Mouse (Mus musculus) liver, embryonic 11.5 days (tissue): ENCODE data around the gene Olfr740. TPM values are rescaled to one million over a fixed set of nuclear protein-coding genes. Genes with fewer than 3 reads are reported as not detected.

Experiments used
- ATAC-seq: fragments of 200-750 bp; cut with Nextera tagmentation; replicated peaks from 2 replicates; pipeline ENCODE4 v1.8.0; 2017; ENCODE audit warnings: moderate number of reproducible peaks, mild to moderate bottlenecking, moderate TSS enrichment, moderate library complexity; ENCODE audit not compliant: low FRiP score
- DNase-seq: peaks from one replicate; pipeline ENCODE4 v3.0.0-alpha.2; 2017; ENCODE audit warnings: low spot score
- H3K27ac ChIP-seq: fragments of 300-500 bp; sonication (generic); 2 replicates; pipeline ENCODE4 v1.5.1; 2014; ENCODE audit warnings: mild to moderate bottlenecking, low read depth, low read length, control low read depth
- H3K27me3 ChIP-seq: fragments of 300-500 bp; sonication (generic); replicated peaks from 2 replicates; pipeline ENCODE4 v1.6.1; 2014; ENCODE audit warnings: low read length, mixed read lengths; ENCODE audit not compliant: control insufficient read depth, insufficient read depth
- H3K36me3 ChIP-seq: fragments of 300-500 bp; sonication (generic); 2 replicates; pipeline ENCODE4 v1.6.1; 2014; ENCODE audit warnings: mild to moderate bottlenecking, low read length, moderate library complexity, mixed read lengths; ENCODE audit not compliant: control insufficient read depth, insufficient read depth
- H3K4me1 ChIP-seq: fragments of 300-500 bp; sonication (generic); replicated peaks from 2 replicates; pipeline ENCODE4 v1.6.1; 2014; ENCODE audit warnings: low read length, mixed read lengths; ENCODE audit not compliant: control insufficient read depth, insufficient read depth
- H3K4me2 ChIP-seq: fragments of 300-500 bp; sonication (generic); 2 replicates; pipeline ENCODE4 v1.6.1; 2014; ENCODE audit warnings: mild to moderate bottlenecking, control low read depth, moderate library complexity
- H3K4me3 ChIP-seq: fragments of 300-500 bp; sonication (generic); 2 replicates; pipeline ENCODE4 v1.5.1; 2014; ENCODE audit warnings: low read depth, low read length, control low read depth
- H3K9ac ChIP-seq: fragments of 300-500 bp; sonication (generic); 2 replicates; pipeline ENCODE4 v1.6.1; 2014; ENCODE audit warnings: low read depth, low read length, control low read depth
- H3K9me3 ChIP-seq: fragments of 300-500 bp; sonication (generic); 2 replicates; pipeline ENCODE4 v1.6.1; 2016; ENCODE audit warnings: low read length, inconsistent platforms, mixed read lengths; ENCODE audit not compliant: control insufficient read depth
- WGBS: fragments of 180-500 bp; shearing (Covaris S2); extraction: QIAGEN DNeasy Blood & Tissue Kit; methylation state at CpG from one replicate; pipeline ENCODE4 v1.1.7; 2014; 5-methylcytosine and 5-hydroxymethylcytosine counted together
- polyA plus RNA-seq: library from polyadenylated mRNA; unstranded; fragments of >200 nt; fragmentation: Nextera tagmentation; extraction: Ambion mirVana; gene quantifications from 2 replicates; pipeline ENCODE4 v1.2.1, GENCODE M21; 2014

Olfr740 gene
- polyA plus RNA-seq = not detected in 2 replicates

DNA sequence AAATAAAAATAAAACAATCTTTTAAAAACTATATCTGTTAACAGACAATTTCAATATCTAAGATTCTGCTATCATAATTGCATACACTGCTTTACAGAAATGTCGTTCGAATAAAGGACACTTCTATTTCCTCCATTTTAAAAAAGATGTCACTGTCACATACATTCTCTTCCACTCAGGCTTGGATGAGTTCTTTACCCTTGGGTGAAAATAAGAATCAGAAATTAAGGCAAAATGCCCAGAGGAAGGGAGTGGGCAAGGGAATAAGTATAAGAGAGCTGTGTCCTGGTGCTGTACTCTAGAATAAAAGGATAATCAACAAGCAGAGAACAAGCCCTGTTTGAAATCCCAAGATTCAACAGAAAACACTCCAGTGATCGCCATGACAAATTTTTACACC, at the start of gene Olfr740:
Gene Olfr740, plus strand, starts transcription at position 301 of the 400 bp plus-strand sequence.
- Histone ChIP-seq H3K9me3 (no peaks in the 10 kb centered on the region), H3K27ac (no peak within 1 kb of the TSS), H3K9ac (no peak within 1 kb of the TSS), H3K27me3 (no peaks in the 10 kb centered on the region), H3K4me2 (no peak within 1 kb of the TSS), H3K4me1 (no peaks in the 10 kb centered on the region), H3K4me3 (no peak within 1 kb of the TSS), H3K36me3 (no peaks in the 10 kb centered on the region)
- 70% methylated on average over 3 of the region's 3 CpGs for WGBS
- DNase-seq (no peak), ATAC-seq (no peak)

DNA sequence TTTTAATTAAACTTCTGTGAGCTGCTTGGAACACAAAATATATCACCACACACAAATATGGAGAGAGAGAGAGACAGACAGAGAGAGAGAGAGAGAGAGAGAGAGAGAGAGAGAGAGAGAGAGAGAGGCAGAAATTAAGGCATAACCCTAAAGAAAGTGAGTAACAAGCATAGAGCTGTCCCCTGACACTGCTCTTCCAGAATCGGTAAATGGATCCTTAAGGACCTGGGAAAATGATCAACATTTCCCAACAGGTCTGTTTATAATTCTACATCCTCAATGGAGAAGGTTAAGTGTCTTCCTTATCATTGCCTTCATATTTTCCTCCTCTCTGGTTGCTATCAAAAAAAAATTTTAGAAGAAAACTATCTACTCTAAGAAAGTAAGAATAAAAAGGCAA, 38.1 kb upstream of the Olfr740 start, which contains the start of gene Olfr738:
Gene Olfr738, plus strand, starts transcription at position 301 of the 400 bp plus-strand sequence.
- Histone ChIP-seq H3K9me3 (no peaks in the 10 kb centered on the region), H3K9ac (no peak within 1 kb of the TSS), H3K36me3 (no peaks in the 10 kb centered on the region), H3K4me2 (no peak within 1 kb of the TSS), H3K4me3 (no peak within 1 kb of the TSS), H3K27me3 (no peaks in the 10 kb centered on the region), H3K27ac (no peak within 1 kb of the TSS), H3K4me1 (no peaks in the 10 kb centered on the region)
- 73% methylated on average over 1 of the region's 1 CpGs for WGBS
- DNase-seq (no peak), ATAC-seq (no peak)

DNA sequence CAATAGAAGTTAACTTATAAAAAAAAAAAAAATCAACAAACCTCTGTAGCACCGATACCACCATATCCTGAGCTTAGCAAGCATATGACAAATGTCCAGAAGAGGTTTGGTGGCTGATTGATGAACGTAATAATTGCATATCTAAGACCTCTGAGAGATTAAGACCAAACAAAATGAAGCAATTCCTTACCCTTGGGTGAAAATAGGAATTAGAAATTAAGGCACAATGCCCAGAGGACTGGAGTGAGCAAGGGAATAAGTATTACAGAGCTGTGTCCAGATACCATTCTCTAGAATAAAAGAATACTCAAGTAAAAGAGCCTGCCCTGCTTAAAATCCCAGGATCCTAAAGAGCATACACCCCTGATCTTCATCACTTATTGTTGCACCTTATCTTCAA, 27.0 kb upstream of the Olfr740 start, which contains the start of gene Olfr739:
Gene Olfr739, plus strand, starts transcription at position 301 of the 400 bp plus-strand sequence.
- 70% methylated on average over 2 of the region's 2 CpGs for WGBS
- H3K4me3 ChIP-seq = no peak within 1 kb of the TSS
- H3K36me3 ChIP-seq = no peaks in the 10 kb centered on the region
- no peaks in the 10 kb centered on the region for H3K27me3 ChIP-seq
- H3K27ac ChIP-seq = no peak within 1 kb of the TSS
- H3K4me2 ChIP-seq = no peak within 1 kb of the TSS
- no peaks in the 10 kb centered on the region for H3K9me3 ChIP-seq
- DNase-seq (no peak), ATAC-seq (no peak)
- no peak within 1 kb of the TSS for H3K9ac ChIP-seq
- no peaks in the 10 kb centered on the region for H3K4me1 ChIP-seq

DNA sequence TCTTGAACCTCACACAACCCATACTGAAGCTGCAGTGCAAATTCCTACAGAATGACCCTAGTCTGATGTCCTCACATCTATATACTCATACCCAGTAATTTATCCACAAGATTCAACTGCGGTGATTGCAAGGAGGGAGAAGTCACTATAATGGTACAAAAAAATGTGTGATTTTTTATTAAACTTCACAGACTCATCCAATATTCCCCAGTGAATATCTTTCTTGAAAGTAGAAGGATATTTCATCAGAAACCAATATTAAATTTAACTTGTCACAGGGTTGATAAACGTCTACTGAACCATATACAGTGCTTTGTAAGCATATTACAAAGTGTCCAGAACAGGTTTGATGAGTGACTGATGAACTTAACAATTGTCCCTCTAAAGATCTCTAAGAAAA, 27.1 kb downstream of the Olfr740 start, which contains the start of gene Olfr741:
Gene Olfr741, plus strand, starts transcription at position 301 of the 400 bp plus-strand sequence.
- H3K27me3 ChIP-seq = no peaks in the 10 kb centered on the region
- H3K4me3 ChIP-seq = no peak within 1 kb of the TSS
- DNase-seq = no peak
- H3K27ac ChIP-seq = no peak within 1 kb of the TSS
- no peak for ATAC-seq
- no peak within 1 kb of the TSS for H3K4me2 ChIP-seq
- H3K9ac ChIP-seq = no peak within 1 kb of the TSS
- H3K4me1 ChIP-seq = no peaks in the 10 kb centered on the region
- no peaks in the 10 kb centered on the region for H3K9me3 ChIP-seq
- H3K36me3 ChIP-seq = no peaks in the 10 kb centered on the region
- 63% methylated on average over 2 of the region's 2 CpGs for WGBS

DNA sequence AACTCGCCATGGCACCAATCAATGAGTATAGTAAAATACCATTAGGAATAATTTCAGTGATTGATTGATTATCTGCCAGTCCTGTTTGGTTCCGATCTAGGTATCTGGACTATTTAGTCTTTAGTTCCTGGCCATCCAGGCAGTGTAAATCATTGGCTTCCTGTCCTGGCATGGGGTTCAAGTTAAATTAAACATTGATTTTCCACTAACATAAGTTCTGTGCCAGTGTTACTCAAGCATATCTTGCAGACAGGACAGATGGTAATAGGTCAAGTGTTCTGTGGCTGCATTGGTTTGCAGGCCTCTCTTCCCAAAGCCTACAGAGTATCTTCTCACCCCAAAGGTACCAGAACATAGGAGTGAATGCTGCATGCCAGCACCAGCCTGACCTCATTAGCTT, 33.1 kb downstream of the Olfr740 start:
- DNase-seq (no peak), ATAC-seq (no peak)
- no peak overlapping the region for H3K9ac ChIP-seq
- H3K27me3 ChIP-seq = no peaks in the 10 kb centered on the region
- no peak overlapping the region for H3K4me2 ChIP-seq
- no peak overlapping the region for H3K4me3 ChIP-seq
- H3K4me1 ChIP-seq = no peaks in the 10 kb centered on the region
- no peaks in the 10 kb centered on the region for H3K36me3 ChIP-seq
- H3K9me3 ChIP-seq = no peaks in the 10 kb centered on the region
- H3K27ac ChIP-seq = no peak overlapping the region
- WGBS = 69% methylated on average over 2 of the region's 2 CpGs

DNA sequence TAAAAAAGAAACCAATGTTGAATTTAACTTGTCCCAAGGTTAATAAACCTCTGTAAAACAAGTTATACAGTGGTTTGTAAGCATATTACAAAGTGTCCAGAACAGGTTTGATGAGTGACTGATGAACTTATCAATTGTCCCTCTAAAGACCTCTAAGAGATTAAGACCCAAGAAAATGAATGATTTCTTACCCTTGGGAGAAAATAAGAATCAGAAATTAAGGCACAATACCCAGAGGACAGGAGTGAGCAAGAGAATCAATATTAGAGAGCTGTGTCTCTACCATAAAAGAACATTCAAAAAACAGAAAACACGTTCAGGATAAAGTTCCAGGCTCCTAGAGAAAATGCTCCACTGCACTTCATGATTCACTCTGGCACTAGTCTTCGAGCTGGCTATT, 58.0 kb downstream of the Olfr740 start, which contains the start of gene Olfr742:
Gene Olfr742, plus strand, starts transcription at position 301 of the 400 bp plus-strand sequence.
- DNase-seq = no peak

More for the DNA sequence above, 58.0 kb downstream of the Olfr740 start, which contains the start of gene Olfr742:
- Histone ChIP-seq H3K4me3 (no peak within 1 kb of the TSS), H3K4me1 (no peaks in the 10 kb centered on the region), H3K9me3 (no peaks in the 10 kb centered on the region), H3K36me3 (no peaks in the 10 kb centered on the region), H3K27me3 (no peaks in the 10 kb centered on the region), H3K27ac (no peak within 1 kb of the TSS), H3K4me2 (no peak within 1 kb of the TSS), H3K9ac (no peak within 1 kb of the TSS)
- ATAC-seq = no peak
- WGBS = 45% methylated on average over 2 of the region's 2 CpGs

Other genes with a start within 250 kb of the Olfr740 start
- gene Olfr731, start 203.7 kb upstream of the Olfr740 start, polyA plus RNA-seq = not detected in 2 replicates
- gene Olfr732, start 161.3 kb upstream of the Olfr740 start, polyA plus RNA-seq = not detected in 2 replicates
- not detected in 2 replicates for gene Olfr733, start 144.0 kb upstream of the Olfr740 start, polyA plus RNA-seq
- not detected in 2 replicates for gene Olfr734, start 118.8 kb upstream of the Olfr740 start, polyA plus RNA-seq
- gene Olfr735, start 96.7 kb upstream of the Olfr740 start, polyA plus RNA-seq = not detected in 2 replicates
- gene Tlr11, start 87.6 kb upstream of the Olfr740 start, polyA plus RNA-seq = not detected in 2 replicates
- gene Olfr736, start 64.4 kb upstream of the Olfr740 start, polyA plus RNA-seq = not detected in 2 replicates
- not detected in 2 replicates for gene Olfr738, start 38.0 kb upstream of the Olfr740 start, polyA plus RNA-seq
- gene Olfr739, start 26.9 kb upstream of the Olfr740 start, polyA plus RNA-seq = not detected in 2 replicates
- gene Olfr741, start 27.2 kb downstream of the Olfr740 start, polyA plus RNA-seq = not detected in 2 replicates
- not detected in 2 replicates for gene Olfr742, start 58.1 kb downstream of the Olfr740 start, polyA plus RNA-seq
- gene Olfr743, start 76.3 kb downstream of the Olfr740 start, polyA plus RNA-seq = not detected in 2 replicates
- gene Olfr744, start 169.3 kb downstream of the Olfr740 start, polyA plus RNA-seq = not detected in 2 replicates
- not detected in 2 replicates for gene Olfr745, start 193.8 kb downstream of the Olfr740 start, polyA plus RNA-seq
- not detected in 2 replicates for gene Olfr746, start 201.5 kb downstream of the Olfr740 start, polyA plus RNA-seq
- not detected in 2 replicates for gene Olfr747, start 247.7 kb downstream of the Olfr740 start, polyA plus RNA-seq